Comparison of ENCODE assay signal across 8 mouse cellular contexts in genomic region chr4:120925386-120925785, GRCm38 (mm10). TPM values are rescaled to one million over a fixed set of nuclear protein-coding genes. Genes with fewer than 3 reads are reported as not detected.
DNase-seq lines count a peak whose midpoint lies in the region; ATAC-seq lines count a peak whose summit lies in the region.

No protein-coding gene starts in this region.

- no peaks in the 10 kb centered on the region for H3K27me3 ChIP-seq in lung, embryonic 16.5 days (ENCODE audit: control insufficient read depth, insufficient read depth, low read depth, low read length)

- WGBS in lung, embryonic 16.5 days = 23% methylated on average over 3 of the region's 3 CpGs

- H3K4me3 ChIP-seq in lung, embryonic 16.5 days (ENCODE audit: low read length) = peak overlapping the region; percentile 71

- peaks cover 8% of the 10 kb centered on the region; the same call in 1 of the 2 replicates for H3K4me1 ChIP-seq in lung, embryonic 16.5 days (replicated peaks; ENCODE audit: control insufficient read depth, insufficient read depth, low read length)

- H3K36me3 ChIP-seq in lung, embryonic 16.5 days (ENCODE audit: control insufficient read depth, insufficient read depth, low read length) = peaks cover 21% of the 10 kb centered on the region

- 0 out of 2 replicates have a peak, but pooled peaks cover 2% of the 10 kb centered on the region for H3K9me3 ChIP-seq in lung, embryonic 16.5 days (ENCODE audit: control insufficient read depth, low read length)

- ATAC-seq in granulocyte monocyte progenitor cell, adult 5-6 weeks (replicated peaks; ENCODE audit: poor library complexity, severe bottlenecking) = peak; percentile 28; the same call in 1 of the 2 replicates
- ATAC-seq in lung, embryonic 16.5 days (ENCODE audit: low read depth) = peak; percentile 58

- H3K9ac ChIP-seq in lung, embryonic 16.5 days (ENCODE audit: low read length) = peak overlapping the region; percentile 83

- peak; percentile 89 for DNase-seq in 416B (ENCODE audit: low read depth)
- DNase-seq in CD4-positive, CD25-positive, alpha-beta regulatory T cell, adult 2 months (ENCODE audit: low read depth, low spot score) = peak; percentile 70
- DNase-seq in cerebellum, adult 8-10 months = peak; percentile 26
- DNase-seq in kidney, adult 8-10 months = peak; percentile 58 to 63
- DNase-seq in retina, embryonic 14.5 days (ENCODE audit: low spot score) = peak; percentile 47
- DNase-seq in left cerebral cortex, adult 11 months (ENCODE audit: low spot score) = no peak

- H3K4me2 ChIP-seq in lung, embryonic 16.5 days (ENCODE audit: low read depth, low read length) = peak overlapping the region; percentile 81

- peak overlapping the region; percentile 90 for H3K27ac ChIP-seq in lung, embryonic 16.5 days (ENCODE audit: low read length)

RNA-seq across cellular contexts. Expression of gene Exo5, which starts 0.6 kb away (rescaled TPM):
- 15.4 and 17.6 TPM in 2 replicates for total RNA-seq in granulocyte monocyte progenitor cell, adult 5-6 weeks (2014; fragmentation: Nextera tagmentation)
- 16.4 and 18.1 TPM in 2 replicates for total RNA-seq in granulocyte monocyte progenitor cell, adult 5-6 weeks (2017)
- 26.8 and 27.2 TPM in 2 replicates for polyA plus RNA-seq in lung, embryonic 16.5 days (2015; fragmentation: Nextera tagmentation; extraction: Ambion mirVana)

RNA-seq across cellular contexts. Expression of gene Zfp69, which starts 26.1 kb away (rescaled TPM):
- 0.66 and 1.1 TPM in 2 replicates for total RNA-seq in granulocyte monocyte progenitor cell, adult 5-6 weeks (2014; fragmentation: Nextera tagmentation)
- total RNA-seq in granulocyte monocyte progenitor cell, adult 5-6 weeks (2017) = 0.43 and 0.77 TPM in 2 replicates
- 6.8 and 7.5 TPM in 2 replicates for polyA plus RNA-seq in lung, embryonic 16.5 days (2015; fragmentation: Nextera tagmentation; extraction: Ambion mirVana)
